Mouse (Mus musculus) CH12.LX (cell line): Measurements from ENCODE around the gene Gcnt3. TPM values are rescaled to one million over a fixed set of nuclear protein-coding genes. Genes with fewer than 3 reads are reported as not detected.

Experiments used
- DNase-seq: peaks from one replicate; pipeline ENCODE4 v3.0.0-alpha.2; 2013; ENCODE audit errors: extremely low read depth
- H3K27ac ChIP-seq: 2 replicates; pipeline ENCODE4 v1.5.1; 2012; ENCODE audit warnings: low read depth, mild to moderate bottlenecking, control low read depth, moderate library complexity; ENCODE audit not compliant: insufficient read depth
- H3K27me3 ChIP-seq: replicated peaks from 2 replicates; pipeline ENCODE3; 2012; ENCODE audit warnings: inconsistent platforms
- H3K36me3 ChIP-seq, 2 experiments: replicated peaks in 1 of 2; 2 replicates each; pipeline versions ENCODE3 to v1.6.1; 2012; ENCODE audit warnings: inconsistent platforms in 1 of 2, low read length in 1 of 2, mild to moderate bottlenecking in 1 of 2, mixed read lengths in 1 of 2, moderate library complexity in 1 of 2; ENCODE audit not compliant: control insufficient read depth in 1 of 2, insufficient read depth in 1 of 2
- H3K4me1 ChIP-seq, 2 experiments: 2 replicates each; pipeline ENCODE4 v1.6.1; 2012; ENCODE audit warnings: inconsistent platforms in 1 of 2, moderate library complexity in 1 of 2; ENCODE audit not compliant: insufficient read depth in 2 of 2, control insufficient read depth in 1 of 2
- H3K4me2 ChIP-seq: 2 replicates; pipeline ENCODE4 v1.6.1; 2012; ENCODE audit warnings: low read depth, mild to moderate bottlenecking, control low read depth; ENCODE audit not compliant: poor library complexity, insufficient read depth, severe bottlenecking
- H3K4me3 ChIP-seq, 3 experiments: fragments of 150-350 bp in 1 of 3; sonication (generic) in 1 of 3; replicated peaks in 1 of 3; 2 replicates each; pipeline versions ENCODE3 to v1.5.1; 2011 to 2012; ENCODE audit warnings: low read depth in 2 of 3, low read length in 2 of 3, mild to moderate bottlenecking in 2 of 3, moderate library complexity in 2 of 3, control low read depth in 1 of 3, improper control_type of control experiment in 1 of 3, inconsistent platforms in 1 of 3, mixed read lengths in 1 of 3; ENCODE audit not compliant: poor library complexity in 1 of 3
- H3K79me2 ChIP-seq: replicated peaks from 2 replicates; pipeline ENCODE4 v1.6.1; 2012; ENCODE audit warnings: mild to moderate bottlenecking, moderate library complexity; ENCODE audit not compliant: control insufficient read depth, poor library complexity, insufficient read depth, severe bottlenecking; ENCODE audit errors: extremely low read depth
- H3K9ac ChIP-seq: 2 replicates; pipeline ENCODE4 v1.6.1; 2012; ENCODE audit warnings: low read depth, mild to moderate bottlenecking, control low read depth, moderate library complexity; ENCODE audit not compliant: insufficient read depth
- H3K9me3 ChIP-seq: replicated peaks from 2 replicates; pipeline ENCODE3; 2012; ENCODE audit warnings: low read length, inconsistent platforms, mixed read lengths
- CTCF ChIP-seq, 2 experiments: IDR thresholded peaks in 1 of 2; conservative IDR thresholded peaks in 1 of 2; 2 replicates each; pipeline ENCODE4 v1.5.1; 2011 to 2012; ENCODE audit warnings: low read depth in 2 of 2, low read length in 2 of 2, improper control_type of control experiment in 1 of 2, inconsistent platforms in 1 of 2, mild to moderate bottlenecking in 1 of 2, moderate library complexity in 1 of 2
- ELF1 ChIP-seq: IDR thresholded peaks from 2 replicates; pipeline ENCODE4 v1.6.1; 2014; ENCODE audit warnings: low read depth, mild to moderate bottlenecking, inconsistent platforms, low read length, improper control_type of control experiment
- HCFC1 ChIP-seq: IDR thresholded peaks from 2 replicates; pipeline ENCODE4 v1.6.1; 2012; ENCODE audit warnings: low read depth, mild to moderate bottlenecking, inconsistent platforms, low read length, improper control_type of control experiment
- MAZ ChIP-seq: IDR thresholded peaks from 2 replicates; pipeline ENCODE4 v1.6.1; 2012; ENCODE audit warnings: low read depth, mild to moderate bottlenecking, inconsistent platforms, low read length, improper control_type of control experiment, moderate library complexity
- MEF2A ChIP-seq: IDR thresholded peaks from 2 replicates; pipeline ENCODE4 v1.6.1; 2014; ENCODE audit warnings: low read depth, mild to moderate bottlenecking, inconsistent platforms, low read length, improper control_type of control experiment, borderline replicate concordance
- PAX5 ChIP-seq: IDR thresholded peaks from 2 replicates; pipeline ENCODE4 v1.6.1; 2012; ENCODE audit warnings: low read length, inconsistent platforms, mixed read lengths
- POLR2A ChIP-seq: IDR thresholded peaks from 2 replicates; pipeline ENCODE4 v1.6.1; 2011; ENCODE audit warnings: low read depth, mild to moderate bottlenecking, improper control_type of control experiment, low read length
- POLR2AphosphoS2 ChIP-seq: IDR thresholded peaks from 2 replicates; pipeline ENCODE4 v1.6.1; 2011; ENCODE audit warnings: low read depth, low read length, improper control_type of control experiment
- SIN3A ChIP-seq: IDR thresholded peaks from 2 replicates; pipeline ENCODE4 v1.6.1; 2012; ENCODE audit warnings: low read length, improper control_type of control experiment, inconsistent platforms
- SMC3 ChIP-seq: IDR thresholded peaks from 2 replicates; pipeline ENCODE4 v1.6.1; 2011; ENCODE audit warnings: low read depth, low read length, improper control_type of control experiment
- TBP ChIP-seq: conservative IDR thresholded peaks from 2 replicates; pipeline ENCODE4 v1.6.1; 2011; ENCODE audit warnings: low read depth, low read length, improper control_type of control experiment
- UBTF ChIP-seq: IDR thresholded peaks from 2 replicates; pipeline ENCODE4 v1.6.1; 2012; ENCODE audit warnings: low read depth, mild to moderate bottlenecking, inconsistent platforms, low read length, improper control_type of control experiment, moderate library complexity
- USF1 ChIP-seq: IDR thresholded peaks from 2 replicates; pipeline ENCODE4 v1.6.1; 2014; ENCODE audit warnings: low read depth, mild to moderate bottlenecking, inconsistent platforms, low read length, improper control_type of control experiment
- USF2 ChIP-seq: conservative IDR thresholded peaks from 2 replicates; pipeline ENCODE4 v1.6.1; 2011; ENCODE audit warnings: low read depth, low read length, improper control_type of control experiment
- ZC3H11A ChIP-seq: IDR thresholded peaks from 2 replicates; pipeline ENCODE4 v1.6.1; 2012; ENCODE audit warnings: low read depth, mild to moderate bottlenecking, inconsistent platforms, low read length, improper control_type of control experiment
- ZKSCAN1 ChIP-seq: IDR thresholded peaks from 2 replicates; pipeline ENCODE4 v1.6.1; 2012; ENCODE audit warnings: low read depth, inconsistent platforms, low read length, improper control_type of control experiment, borderline replicate concordance
- ZMIZ1 ChIP-seq: IDR thresholded peaks from 2 replicates; pipeline ENCODE4 v1.6.1; 2012; ENCODE audit warnings: low read depth, mild to moderate bottlenecking, inconsistent platforms, low read length, improper control_type of control experiment
- ZNF384 ChIP-seq: IDR thresholded peaks from 2 replicates; pipeline ENCODE4 v1.6.1; 2012; ENCODE audit warnings: low read depth, low read length, improper control_type of control experiment, inconsistent platforms
- dilution Hi-C: fragments of 300-500 bp; cut with MboI; formaldehyde crosslinking; loops from 2 replicates; pipeline ENCODE4 v1.14.3; 2020; ENCODE audit warnings: low sequenced_read_pairs; ENCODE audit not compliant: extremely low pct_unique_long_range_greater_than_20kb, extremely low pct_ligation_motif_present
- in situ Hi-C: fragments of 300-500 bp; cut with MboI; formaldehyde crosslinking; loops from 3 replicates; pipeline ENCODE4 v1.14.3; 2019; ENCODE audit warnings: low sequenced_read_pairs, low pct_ligation_motif_present, low pct_unique_long_range_greater_than_20kb, mixed read lengths
- polyA plus RNA-seq: library from polyadenylated mRNA; unstranded; fragments of >175 nt; gene quantifications from 2 replicates; pipeline ENCODE4 v1.2.1, GENCODE M21; 2012; ENCODE audit warnings: low read depth; ENCODE audit not compliant: insufficient read length
- total RNA-seq, 2 experiments: library from RNA; depleted of rRNA; stranded (reverse); fragments of 300-350 nt in 1 of 2; fragments of >200 nt in 1 of 2; gene quantifications; 2 replicates each; pipeline ENCODE4 v1.2.3; 2012 to 2014

Gcnt3 gene
- total and polyA plus RNA-seq, 3 experiments, result 0.04 TPM; not detected in 1

DNA sequence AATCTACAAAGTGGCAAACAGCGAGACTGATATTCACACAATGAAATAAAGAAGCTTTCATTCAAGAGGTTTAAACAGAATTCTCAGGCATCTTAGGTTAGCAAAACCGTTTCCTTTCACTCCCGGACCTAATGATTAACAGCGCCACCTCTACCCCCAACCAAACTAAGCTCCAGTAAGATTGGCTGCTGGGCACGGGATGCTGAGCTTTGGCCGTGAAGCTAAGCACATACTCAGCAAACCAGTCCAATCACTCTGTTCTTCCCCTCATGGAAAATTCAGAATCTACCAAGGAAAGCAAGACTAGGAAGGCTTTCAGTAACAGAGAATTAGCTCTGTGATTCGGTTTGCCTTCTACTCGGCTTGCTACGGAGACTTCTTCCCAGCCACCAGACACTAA is 4.8 kb downstream of the Gcnt3 start:
- Histone ChIP-seq H3K9ac (no peak overlapping the region), H3K4me2 (no peak overlapping the region), H3K9me3 (no peaks in the 10 kb centered on the region), H3K27me3 (no peaks in the 10 kb centered on the region), H3K79me2 (no peaks in the 10 kb centered on the region), H3K27ac (no peak overlapping the region), H3K4me3 (no peak overlapping the region), H3K4me1 (peaks cover 3 to 10% of the 10 kb centered on the region in 2 experiments; a peak in 1 of 4 replicates), H3K36me3 (no peaks in the 10 kb centered on the region)
- in situ Hi-C loops, result no loop called here
- no peak for DNase-seq
- dilution Hi-C loops, result no loop called here
- TF ChIP-seq POLR2A (no peak), ZC3H11A (no peak), USF1 (no peak), ELF1 (no peak), MEF2A (no peak), ZKSCAN1 (no peak), SIN3A (no peak), USF2 (no peak), POLR2AphosphoS2 (no peak), PAX5 (no peak), SMC3 (no peak)

DNA sequence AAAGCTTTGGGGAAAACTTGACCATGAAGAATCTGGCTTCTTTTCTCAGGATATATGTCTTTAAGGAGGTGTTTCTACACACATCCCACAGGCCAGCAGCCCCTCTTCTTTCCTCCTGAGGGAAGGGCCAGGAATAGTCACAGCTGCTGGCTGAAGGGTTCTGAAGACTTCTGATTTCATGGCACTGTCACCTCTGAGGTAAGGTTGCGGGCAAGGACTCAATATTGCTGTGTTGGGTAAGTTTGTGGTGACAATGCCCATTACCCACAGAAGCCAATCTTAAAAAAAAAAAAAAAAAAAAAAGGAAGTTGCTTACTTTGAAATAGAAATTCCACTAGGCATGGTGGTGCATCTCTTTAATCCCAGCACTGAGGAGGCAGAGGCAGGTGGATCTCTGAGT is 5.7 kb downstream of the Gcnt3 start:
- in situ Hi-C loops, result no loop called here

More for the DNA sequence above, 5.7 kb downstream of the Gcnt3 start:
- Histone ChIP-seq H3K9me3 (no peaks in the 10 kb centered on the region), H3K4me2 (no peak overlapping the region), H3K27me3 (no peaks in the 10 kb centered on the region), H3K4me3 (no peak overlapping the region)
- DNase-seq, result no peak
- no peak for TF ChIP-seq ZMIZ1
- TF ChIP-seq CTCF (conservative IDR thresholded peaks at IDR 0.05 in 1 of 2, IDR thresholded peaks at IDR 0.05 in 1 of 2; ENCODE audit: low read depth in 2 of 2, low read length in 2 of 2), result no peak
- peak; percentile 52 for TF ChIP-seq ZNF384
- TF ChIP-seq MEF2A, result no peak
- TF ChIP-seq HCFC1, result no peak
- TF ChIP-seq MAZ, result no peak
- TF ChIP-seq USF1, result no peak
- no peak for TF ChIP-seq UBTF
- TF ChIP-seq TBP, result no peak
- TF ChIP-seq, all 38 proteins: peak for 1
- Histone ChIP-seq H3K79me2 (no peaks in the 10 kb centered on the region), H3K27ac (no peak overlapping the region), H3K36me3 (no peaks in the 10 kb centered on the region), H3K9ac (no peak overlapping the region), H3K4me1 (peaks cover 3 to 10% of the 10 kb centered on the region in 2 experiments; a peak in 1 of 4 replicates)
- dilution Hi-C loops, result no loop called here
